Mouse (Mus musculus) kidney, postnatal 25 days (tissue): ENCODE results near the gene Olfr495.

ENCODE experiments used
- DNase-seq, 2 experiments: peaks; one replicate each; pipeline ENCODE4 v3.0.0; 2021; ENCODE audit warnings: mixed read lengths in 2 of 2

Gene Olfr495

GRCm38 (mm10) chr7:108392867-108393266 lies at the start of gene Olfr495:
Olfr495 (plus strand) TSS chr7:108393167.
- no peak for DNase-seq

GRCm38 (mm10) chr7:108346879-108347278 lies 46.1 kb upstream of the Olfr495 start, which contains the start of gene Olfr493:
Olfr493 (minus strand) TSS chr7:108346979.
- no peak for DNase-seq

GRCm38 (mm10) chr7:108365035-108365434 lies 27.9 kb upstream of the Olfr495 start, which contains the start of gene Olfr494:
Olfr494 (plus strand) TSS chr7:108365335.
- DNase-seq, result no peak

GRCm38 (mm10) chr7:108420121-108420520 lies 27.2 kb downstream of the Olfr495 start, which contains the start of gene Olfr497:
Olfr497 (plus strand) TSS chr7:108420421.
- DNase-seq, result no peak
